Comparison of ENCODE assay signal across 8 mouse cellular contexts in the genomic region with DNA sequence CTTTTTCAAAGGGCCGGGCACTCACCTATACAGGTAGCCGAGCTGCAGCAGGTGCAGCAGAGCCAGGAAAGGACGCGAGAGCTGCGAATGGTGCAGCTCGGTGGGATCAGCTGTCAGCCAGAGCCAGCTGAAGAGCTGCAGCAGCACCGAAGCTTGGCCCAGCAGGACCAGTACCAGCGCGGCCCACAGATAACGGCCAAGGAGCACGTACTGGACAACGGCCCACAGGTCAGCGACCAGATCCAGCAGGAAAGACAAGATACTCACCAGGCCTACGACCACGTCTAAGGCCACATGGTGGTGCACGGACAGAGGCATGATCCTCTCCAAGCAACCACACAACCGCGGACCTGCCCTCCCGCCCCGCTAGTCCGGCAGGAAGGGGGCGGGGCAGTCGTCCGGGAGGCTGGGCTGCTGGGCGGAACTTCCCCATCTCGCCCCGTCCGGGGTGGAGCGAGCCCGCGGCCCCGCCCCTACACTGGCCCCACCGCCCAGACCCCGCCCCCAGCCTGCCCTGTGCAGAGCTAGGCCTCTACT. TPM values are rescaled to one million over a fixed set of nuclear protein-coding genes. Genes with fewer than 3 reads are reported as not detected.
A peak's percentile ranks its signal among the peaks of the same experiment; 100 is the strongest.
DNase-seq lines count a peak whose midpoint lies in the region; ATAC-seq and TF ChIP-seq lines count a peak whose summit lies in the region.

Gene Xkr8, minus strand, starts transcription at position 399 of the 537 bp plus-strand sequence.

- peak within 1 kb of the TSS; percentile 61 for H3K27ac ChIP-seq in embryonic facial prominence, embryonic 10.5 days (replicated peaks)
- H3K27ac ChIP-seq in intestine, postnatal 0 days (ENCODE audit: low read depth, low read length) = no peak within 1 kb of the TSS
- no peak within 1 kb of the TSS for H3K27ac ChIP-seq in limb, embryonic 14.5 days (replicated peaks; ENCODE audit: low read depth, low read length)
- H3K27ac ChIP-seq in midbrain, embryonic 16.5 days (ENCODE audit: low read length) = 0 out of 2 replicates have a peak within 1 kb of the TSS, but pooled peaks have one; percentile 23

- no peak for TF ChIP-seq POLR2A in limb, embryonic 14.5 days (IDR thresholded peaks at IDR 0.05; ENCODE audit: borderline replicate concordance, extremely low read depth, insufficient read depth, insufficient read length)

- peak within 1 kb of the TSS; percentile 73 for H3K4me3 ChIP-seq in embryonic facial prominence, embryonic 10.5 days
- H3K4me3 ChIP-seq in intestine, postnatal 0 days (ENCODE audit: low read depth, low read length) = peak within 1 kb of the TSS; percentile 52
- peak within 1 kb of the TSS; percentile 61 for H3K4me3 ChIP-seq in limb, embryonic 14.5 days (replicated peaks; ENCODE audit: low read length)
- peak within 1 kb of the TSS; percentile 55 for H3K4me3 ChIP-seq in midbrain, embryonic 16.5 days (ENCODE audit: low read depth, low read length)

- TF ChIP-seq CTCF in intestine, postnatal 0 days (IDR thresholded peaks at IDR 0.05; ENCODE audit: low read depth) = peak; percentile 50

- no peaks in the 10 kb centered on the region for H3K27me3 ChIP-seq in embryonic facial prominence, embryonic 10.5 days (replicated peaks; ENCODE audit: low read depth, poor library complexity, severe bottlenecking)
- no peaks in the 10 kb centered on the region for H3K27me3 ChIP-seq in intestine, postnatal 0 days (replicated peaks; ENCODE audit: control insufficient read depth, insufficient read depth, low read length)
- no peaks in the 10 kb centered on the region for H3K27me3 ChIP-seq in limb, embryonic 14.5 days (ENCODE audit: control insufficient read depth, insufficient read depth, low read length)
- no peaks in the 10 kb centered on the region for H3K27me3 ChIP-seq in midbrain, embryonic 16.5 days (ENCODE audit: control insufficient read depth, insufficient read depth, low read depth, low read length)

- 2% methylated on average over 34 of the region's 34 CpGs for WGBS in embryonic facial prominence, embryonic 10.5 days
- WGBS in intestine, postnatal 0 days = 1% methylated on average over 33 of the region's 34 CpGs
- WGBS in limb, embryonic 14.5 days = 6% methylated on average over 32 of the region's 34 CpGs
- WGBS in midbrain, embryonic 16.5 days = 3% methylated on average over 33 of the region's 34 CpGs

- H3K9ac ChIP-seq in intestine, postnatal 0 days (ENCODE audit: low read depth, low read length) = peak within 1 kb of the TSS; percentile 45; the same call in 1 of the 2 replicates
- peak within 1 kb of the TSS; percentile 60 for H3K9ac ChIP-seq in limb, embryonic 14.5 days (ENCODE audit: low read depth, low read length, severe bottlenecking)
- H3K9ac ChIP-seq in midbrain, embryonic 16.5 days (ENCODE audit: low read depth, low read length) = peak within 1 kb of the TSS; percentile 57

- no peaks in the 10 kb centered on the region for H3K9me3 ChIP-seq in embryonic facial prominence, embryonic 10.5 days
- H3K9me3 ChIP-seq in intestine, postnatal 0 days (ENCODE audit: control insufficient read depth) = no peaks in the 10 kb centered on the region
- no peaks in the 10 kb centered on the region for H3K9me3 ChIP-seq in limb, embryonic 14.5 days (ENCODE audit: control insufficient read depth, low read length)
- H3K9me3 ChIP-seq in midbrain, embryonic 16.5 days (replicated peaks; ENCODE audit: control insufficient read depth, low read length, poor library complexity, severe bottlenecking) = no peaks in the 10 kb centered on the region

- H3K36me3 ChIP-seq in embryonic facial prominence, embryonic 10.5 days (replicated peaks) = peaks cover 15% of the 10 kb centered on the region
- H3K36me3 ChIP-seq in intestine, postnatal 0 days (ENCODE audit: control insufficient read depth, insufficient read depth) = no peaks in the 10 kb centered on the region
- H3K36me3 ChIP-seq in limb, embryonic 14.5 days (ENCODE audit: control insufficient read depth, insufficient read depth, low read length) = peaks cover 10% of the 10 kb centered on the region; the same call in 1 of the 2 replicates
- no peaks in the 10 kb centered on the region for H3K36me3 ChIP-seq in midbrain, embryonic 16.5 days (ENCODE audit: control insufficient read depth, insufficient read depth, low read length)

- DNase-seq in left cerebral cortex, adult 18-20 months (ENCODE audit: low spot score in 2 of 2) = peak; percentile 66 to 68
- no peak for DNase-seq in left cerebral cortex, adult 11 months (ENCODE audit: low spot score)
- peak; percentile 94 for DNase-seq in embryonic facial prominence, embryonic 10.5 days (ENCODE audit: low spot score)
- DNase-seq in limb, embryonic 14.5 days (ENCODE audit: low spot score) = peak; percentile 86
- peak; percentile 79 to 95 for DNase-seq in spleen, postnatal 10 days (ENCODE audit: low spot score in 2 of 2)

- H3K4me2 ChIP-seq in intestine, postnatal 0 days (replicated peaks; ENCODE audit: low read depth) = peak within 1 kb of the TSS; percentile 85
- peak within 1 kb of the TSS; percentile 84 for H3K4me2 ChIP-seq in limb, embryonic 14.5 days (replicated peaks; ENCODE audit: low read depth, low read length, severe bottlenecking)
- H3K4me2 ChIP-seq in midbrain, embryonic 16.5 days (ENCODE audit: low read length) = peak within 1 kb of the TSS; percentile 75

- peaks cover 20% of the 10 kb centered on the region for H3K4me1 ChIP-seq in embryonic facial prominence, embryonic 10.5 days
- no peaks in the 10 kb centered on the region for H3K4me1 ChIP-seq in intestine, postnatal 0 days (replicated peaks; ENCODE audit: control insufficient read depth, insufficient read depth, low read length)
- peaks cover 6% of the 10 kb centered on the region; the same call in 1 of the 2 replicates for H3K4me1 ChIP-seq in limb, embryonic 14.5 days (ENCODE audit: control insufficient read depth, insufficient read depth, low read length)
- H3K4me1 ChIP-seq in midbrain, embryonic 16.5 days (ENCODE audit: control insufficient read depth, insufficient read depth, low read length) = peaks cover 3% of the 10 kb centered on the region

- peak; percentile 94 for ATAC-seq in granulocyte monocyte progenitor cell, adult 5-6 weeks (replicated peaks; ENCODE audit: poor library complexity, severe bottlenecking)
- ATAC-seq in intestine, postnatal 0 days = peak; percentile 85
- ATAC-seq in limb, embryonic 14.5 days (ENCODE audit: low FRiP score, low read depth) = peak; percentile 95
- ATAC-seq in midbrain, embryonic 16.5 days = peak; percentile 95

RNA-seq across cellular contexts. Expression of gene Xkr8, which starts in this region (rescaled TPM):
- total RNA-seq in left cerebral cortex, adult 18-20 months (2021) = 1 to 10 TPM; 4.7 to 6.9 TPM
- 5.1 and 5.7 TPM in 2 replicates for polyA plus RNA-seq in embryonic facial prominence, embryonic 10.5 days (2016; fragmentation: Nextera tagmentation; extraction: Ambion mirVana)
- 2.9 and 4.4 TPM in 2 replicates for total RNA-seq in granulocyte monocyte progenitor cell, adult 5-6 weeks (2014; fragmentation: Nextera tagmentation)
- total RNA-seq in granulocyte monocyte progenitor cell, adult 5-6 weeks (2017) = 5.1 and 15.0 TPM in 2 replicates
- 1.8 and 3.3 TPM in 2 replicates for polyA plus RNA-seq in intestine, postnatal 0 days (2015; fragmentation: Nextera tagmentation; extraction: Ambion mirVana)
- 8.0 and 10.2 TPM in 2 replicates for polyA plus RNA-seq in limb, embryonic 14.5 days (2012; rRNA removed)
- 7.3 and 9.9 TPM in 2 replicates for polyA plus RNA-seq in limb, embryonic 14.5 days (2014; fragmentation: Nextera tagmentation; extraction: Ambion mirVana)
- 4.8 and 7.1 TPM in 2 replicates for polyA plus RNA-seq in midbrain, embryonic 16.5 days (2015; fragmentation: Nextera tagmentation; extraction: Ambion mirVana)

Comparison
In these comparisons a context has a peak if more than half of its experiments do, and no peak if none do; other contexts are left out.
1. H3K27ac ChIP-seq: peak in embryonic facial prominence, embryonic 10.5 days (single experiment) and midbrain, embryonic 16.5 days (single experiment); none in intestine, postnatal 0 days (single experiment) and limb, embryonic 14.5 days (single experiment).
2. Peak in every context shown above with its lines, with median percentiles within 50 percentile points of each other: H3K4me3 ChIP-seq, ATAC-seq, H3K4me2 ChIP-seq and H3K9ac ChIP-seq.